Mouse (Mus musculus) limb, embryonic 10.5 days (tissue): ENCODE data around the gene Exo1. TPM values are rescaled to one million over a fixed set of nuclear protein-coding genes. Genes with fewer than 3 reads are reported as not detected.

ENCODE experiments used
- DNase-seq: peaks from one replicate; pipeline ENCODE4 v3.0.0-alpha.2; 2017; ENCODE audit warnings: low spot score
- H3K27ac ChIP-seq: fragments of 300-500 bp; sonication (generic); 2 replicates; pipeline ENCODE4 v1.5.1; 2016; ENCODE audit warnings: mild to moderate bottlenecking
- H3K27me3 ChIP-seq: fragments of 300-500 bp; sonication (generic); 2 replicates; pipeline ENCODE4 v1.6.1; 2016; ENCODE audit warnings: low read depth, mild to moderate bottlenecking; ENCODE audit not compliant: poor library complexity, severe bottlenecking
- H3K36me3 ChIP-seq: fragments of 300-500 bp; sonication (generic); 2 replicates; pipeline ENCODE4 v1.6.1; 2016; ENCODE audit warnings: mild to moderate bottlenecking, moderate library complexity
- H3K4me1 ChIP-seq: fragments of 300-500 bp; sonication (generic); 2 replicates; pipeline ENCODE4 v1.6.1; 2016
- H3K4me3 ChIP-seq: fragments of 300-500 bp; sonication (generic); 2 replicates; pipeline ENCODE4 v1.5.1; 2016; ENCODE audit warnings: mild to moderate bottlenecking, moderate library complexity
- H3K9me3 ChIP-seq: fragments of 300-500 bp; sonication (generic); replicated peaks from 2 replicates; pipeline ENCODE4 v1.6.1; 2016; ENCODE audit warnings: mild to moderate bottlenecking
- WGBS: fragments of 180-500 bp; shearing (Covaris S2); methylation state at CpG from one replicate; pipeline ENCODE4 v1.1.7; 2016; 5-methylcytosine and 5-hydroxymethylcytosine counted together
- polyA plus RNA-seq: library from polyadenylated mRNA; unstranded; fragments of >200 nt; fragmentation: Nextera tagmentation; extraction: Ambion mirVana; gene quantifications from 2 replicates; pipeline ENCODE4 v1.2.1, GENCODE M21; 2016

The Exo1 gene
- polyA plus RNA-seq, 1 experiment from 2014 or later: 149 TPM

- DNase-seq: no peak
Observed at GRCm38 (mm10) chr1:175921091-175921490, 40.7 kb downstream of the Exo1 start.

GRCm38 (mm10) chr1:175923848-175924787, 43.7 kb downstream of the Exo1 start:
- Histone ChIP-seq H3K4me1 (no peaks in the 10 kb centered on the region), H3K36me3 (no peaks in the 10 kb centered on the region)
- 55% methylated on average over 7 of the region's 7 CpGs for WGBS

More at GRCm38 (mm10) chr1:175921091-175921490, 40.7 kb downstream of the Exo1 start:
- 93% methylated on average over 8 of the region's 8 CpGs for WGBS
- Histone ChIP-seq H3K9me3 (no peaks in the 10 kb centered on the region), H3K36me3 (no peaks in the 10 kb centered on the region), H3K4me3 (no peak overlapping the region), H3K4me1 (no peaks in the 10 kb centered on the region), H3K27ac (no peak overlapping the region), H3K27me3 (no peaks in the 10 kb centered on the region)

GRCm38 (mm10) chr1:175931391-175931790, 51.0 kb downstream of the Exo1 start:
- Histone ChIP-seq H3K4me1 (no peaks in the 10 kb centered on the region), H3K4me3 (no peak overlapping the region), H3K9me3 (no peaks in the 10 kb centered on the region), H3K27me3 (no peaks in the 10 kb centered on the region), H3K27ac (no peak overlapping the region), H3K36me3 (no peaks in the 10 kb centered on the region)
- no peak for DNase-seq
- 92% methylated on average over 5 of the region's 5 CpGs for WGBS

More at GRCm38 (mm10) chr1:175923848-175924787, 43.7 kb downstream of the Exo1 start:
- Histone ChIP-seq H3K27ac (no peak overlapping the region), H3K4me3 (no peak overlapping the region), H3K9me3 (no peaks in the 10 kb centered on the region), H3K27me3 (no peaks in the 10 kb centered on the region)
- DNase-seq: peak; percentile 70

GRCm38 (mm10) chr1:175936282-175936737, 55.9 kb downstream of the Exo1 start:
- whole genome bisulfite sequencing: 14% methylated on average over 11 of the region's 11 CpGs
- peak; percentile 63 for DNase-seq
- no peaks in the 10 kb centered on the region for H3K9me3 ChIP-seq
- H3K27me3 ChIP-seq: no peaks in the 10 kb centered on the region
- no peak overlapping the region for H3K27ac ChIP-seq
- no peaks in the 10 kb centered on the region for H3K4me1 ChIP-seq
- peak overlapping the region; percentile 34 for H3K4me3 ChIP-seq
- no peaks in the 10 kb centered on the region for H3K36me3 ChIP-seq

GRCm38 (mm10) chr1:175938731-175939130, 58.4 kb downstream of the Exo1 start:
- H3K27me3 ChIP-seq: no peaks in the 10 kb centered on the region
- 86% methylated on average over 3 of the region's 3 CpGs for WGBS
- no peak for DNase-seq
- no peaks in the 10 kb centered on the region for H3K4me1 ChIP-seq
- H3K4me3 ChIP-seq: no peak overlapping the region
- no peaks in the 10 kb centered on the region for H3K9me3 ChIP-seq
- H3K36me3 ChIP-seq: no peaks in the 10 kb centered on the region
- no peak overlapping the region for H3K27ac ChIP-seq

GRCm38 (mm10) chr1:175943168-175943567, 62.8 kb downstream of the Exo1 start:
- Histone ChIP-seq H3K27me3 (no peaks in the 10 kb centered on the region), H3K4me1 (no peaks in the 10 kb centered on the region), H3K4me3 (no peak overlapping the region), H3K27ac (no peak overlapping the region), H3K36me3 (no peaks in the 10 kb centered on the region), H3K9me3 (no peaks in the 10 kb centered on the region)
- WGBS: 93% methylated on average over 7 of the region's 7 CpGs
- no peak for DNase-seq

- H3K27ac ChIP-seq: no peak overlapping the region
- no peaks in the 10 kb centered on the region for H3K27me3 ChIP-seq
- H3K4me1 ChIP-seq: peaks cover 7% of the 10 kb centered on the region
- H3K36me3 ChIP-seq: no peaks in the 10 kb centered on the region
- H3K4me3 ChIP-seq: no peak overlapping the region
- no peak for DNase-seq
- no peaks in the 10 kb centered on the region for H3K9me3 ChIP-seq
- WGBS: 87% methylated on average over 4 of the region's 4 CpGs
Observed at GRCm38 (mm10) chr1:175946718-175947315, 66.4 kb downstream of the Exo1 start.

- no peaks in the 10 kb centered on the region for H3K27me3 ChIP-seq
- no peaks in the 10 kb centered on the region for H3K9me3 ChIP-seq
- no peak overlapping the region for H3K27ac ChIP-seq
- H3K36me3 ChIP-seq: no peaks in the 10 kb centered on the region
- H3K4me1 ChIP-seq: peaks cover 7% of the 10 kb centered on the region
- 58% methylated on average over 3 of the region's 3 CpGs for WGBS
- H3K4me3 ChIP-seq: no peak overlapping the region
- no peak for DNase-seq
Observed at GRCm38 (mm10) chr1:175950421-175950820, 70.0 kb downstream of the Exo1 start.

GRCm38 (mm10) chr1:175950851-175951250, 70.5 kb downstream of the Exo1 start:
- 88% methylated on average over 2 of the region's 2 CpGs for WGBS
- Histone ChIP-seq H3K27me3 (no peaks in the 10 kb centered on the region), H3K36me3 (no peaks in the 10 kb centered on the region), H3K4me3 (no peak overlapping the region), H3K9me3 (no peaks in the 10 kb centered on the region), H3K4me1 (peaks cover 7% of the 10 kb centered on the region), H3K27ac (no peak overlapping the region)
- DNase-seq: no peak

GRCm38 (mm10) chr1:175961786-175962185, 81.4 kb downstream of the Exo1 start:
- no peak overlapping the region for H3K27ac ChIP-seq
- DNase-seq: no peak
- H3K9me3 ChIP-seq: no peaks in the 10 kb centered on the region
- no peaks in the 10 kb centered on the region for H3K27me3 ChIP-seq
- 91% methylated on average over 2 of the region's 2 CpGs for WGBS
- no peaks in the 10 kb centered on the region for H3K4me1 ChIP-seq
- no peaks in the 10 kb centered on the region for H3K36me3 ChIP-seq
- no peak overlapping the region for H3K4me3 ChIP-seq

Other genes with a start within 250 kb of the Exo1 start
- 10.3 and 11.5 TPM in 2 replicates for gene Opn3, start 187.8 kb upstream of the Exo1 start, polyA plus RNA-seq
- gene Chml, start 187.7 kb upstream of the Exo1 start, polyA plus RNA-seq: 3.5 and 4.2 TPM in 2 replicates
- gene Wdr64, start 182.0 kb upstream of the Exo1 start, polyA plus RNA-seq: not detected in 2 replicates
- gene Gm38100, start 39.7 kb downstream of the Exo1 start, polyA plus RNA-seq: 0.18 TPM in 1 of 2 replicates, not detected in the other
- gene Rbm8a2, start 98.5 kb downstream of the Exo1 start, polyA plus RNA-seq: 0.68 and 0.75 TPM in 2 replicates